Mouse (Mus musculus) kidney, adult 2 months (tissue): ENCODE measurements at regions not wholly inside any gene's neighbourhood (a gene's known extent, or its start where the extent isn't known, plus 50 kb on each side); places are given as distances from the start of the nearest gene placed in this dataset.

Source experiments
- CTCF ChIP-seq: fragments of 200-500 bp; conservative IDR thresholded peaks from 2 replicates; pipeline ENCODE4 v1.5.1; 2011; ENCODE audit warnings: low read depth, mild to moderate bottlenecking, control low read depth, low read length, moderate library complexity, mixed read lengths; ENCODE audit not compliant: insufficient read depth, insufficient read length
- POLR2A ChIP-seq: fragments of 200-500 bp; IDR thresholded peaks from one replicate; pipeline ENCODE4 v1.6.1; 2011; ENCODE audit warnings: low read depth, low read length, control low read depth

- TF ChIP-seq CTCF (no peak), POLR2A (no peak)
Observed at GRCm38 (mm10) chr12:70711030-70711429, 114.3 kb upstream of the Frmd6 start.
